Mouse (Mus musculus) thymus, postnatal 10 days (tissue): ENCODE measurements around the gene Hdac1.

Source experiments
- DNase-seq, 2 experiments: peaks; one replicate each; pipeline ENCODE4 v3.0.0; 2021; ENCODE audit warnings: low spot score in 2 of 2

Hdac1 gene

GRCm38 (mm10) chr4:129542592-129543141 lies at the start of gene Hdac1:
Gene Hdac1, minus strand, starts transcription at chr4:129542713.
- peak; percentile 97 to 98 for DNase-seq

GRCm38 (mm10) chr4:129588865-129589264 lies 46.4 kb upstream of the Hdac1 start:
- DNase-seq: no peak

GRCm38 (mm10) chr4:129586943-129587342 lies 44.4 kb upstream of the Hdac1 start:
- DNase-seq: no peak

- DNase-seq: no peak
Observed at GRCm38 (mm10) chr4:129585773-129586172, 43.3 kb upstream of the Hdac1 start.

- DNase-seq: peak; percentile 85 to 92
Observed at GRCm38 (mm10) chr4:129584884-129585608, 42.5 kb upstream of the Hdac1 start.

- no peak for DNase-seq
Observed at GRCm38 (mm10) chr4:129584370-129584769, 41.9 kb upstream of the Hdac1 start.

- DNase-seq: no peak
Observed at GRCm38 (mm10) chr4:129582251-129582650, 39.7 kb upstream of the Hdac1 start.

GRCm38 (mm10) chr4:129580347-129580746 lies 37.8 kb upstream of the Hdac1 start:
- peak; percentile 66 to 70 for DNase-seq

GRCm38 (mm10) chr4:129578466-129578865 lies 36.0 kb upstream of the Hdac1 start, which contains the start of gene Fam167b:
Gene Fam167b, minus strand, starts transcription at chr4:129578549.
- no peak for DNase-seq

GRCm38 (mm10) chr4:129577688-129578087 lies 35.2 kb upstream of the Hdac1 start:
- no peak for DNase-seq

GRCm38 (mm10) chr4:129576863-129577491 lies 34.5 kb upstream of the Hdac1 start:
- peak; percentile 76 to 82 for DNase-seq

- peak; percentile 89 to 93 for DNase-seq
Observed at GRCm38 (mm10) chr4:129575171-129575844, 32.8 kb upstream of the Hdac1 start.

- DNase-seq: peak; percentile 84 to 87
Observed at GRCm38 (mm10) chr4:129573430-129573829, 30.9 kb upstream of the Hdac1 start, which contains the start of gene Lck. Gene Lck, minus strand, starts transcription at chr4:129573641.

GRCm38 (mm10) chr4:129573093-129573370 lies 30.5 kb upstream of the Hdac1 start:
- DNase-seq: no peak

GRCm38 (mm10) chr4:129572236-129573092 lies 30.0 kb upstream of the Hdac1 start:
- DNase-seq: no peak

- no peak for DNase-seq
Observed at GRCm38 (mm10) chr4:129571551-129572084, 29.1 kb upstream of the Hdac1 start.

- no peak for DNase-seq
Observed at GRCm38 (mm10) chr4:129570028-129570427, 27.5 kb upstream of the Hdac1 start.

- no peak for DNase-seq
Observed at GRCm38 (mm10) chr4:129568366-129568765, 25.9 kb upstream of the Hdac1 start.

- no peak for DNase-seq
Observed at GRCm38 (mm10) chr4:129565139-129565538, 22.6 kb upstream of the Hdac1 start.

- no peak for DNase-seq
Observed at GRCm38 (mm10) chr4:129563718-129564117, 21.2 kb upstream of the Hdac1 start.

GRCm38 (mm10) chr4:129561184-129561583 lies 18.7 kb upstream of the Hdac1 start:
- no peak for DNase-seq
